Mouse (Mus musculus) C2C12 (cell line): Measurements from ENCODE around the gene Sgip1. TPM values are rescaled to one million over a fixed set of nuclear protein-coding genes. Genes with fewer than 3 reads are reported as not detected.

Experiments used
- H3K27me3 ChIP-seq: one replicate; pipeline ENCODE4 v1.6.1; 2011; ENCODE audit not compliant: control insufficient read depth, insufficient read depth, insufficient read length
- H3K36me3 ChIP-seq: one replicate; pipeline ENCODE4 v1.6.1; 2011; ENCODE audit not compliant: control insufficient read depth, insufficient read depth
- H3K4me3 ChIP-seq: one replicate; pipeline ENCODE4 v1.5.1; 2011; ENCODE audit warnings: mild to moderate bottlenecking, control low read depth; ENCODE audit not compliant: poor library complexity, insufficient read depth, severe bottlenecking
- H3K79me2 ChIP-seq: one replicate; pipeline ENCODE4 v1.6.1; 2011; ENCODE audit not compliant: control insufficient read depth, insufficient read depth
- H3K79me3 ChIP-seq: one replicate; pipeline ENCODE4 v1.6.1; 2011; ENCODE audit warnings: low read depth, control low read depth
- H3ac ChIP-seq: one replicate; pipeline ENCODE3; 2011; ENCODE audit warnings: low read depth; ENCODE audit not compliant: control insufficient read depth, insufficient read length
- CEBPB ChIP-seq: IDR thresholded peaks from one replicate; pipeline ENCODE4 v1.6.1; 2011; ENCODE audit warnings: low read depth, mild to moderate bottlenecking, control low read depth, moderate library complexity
- CTCF ChIP-seq: IDR thresholded peaks from one replicate; pipeline ENCODE4 v1.5.1; 2011; ENCODE audit not compliant: control insufficient read depth, insufficient read depth, insufficient read length
- FOSL1 ChIP-seq: IDR thresholded peaks from one replicate; pipeline ENCODE4 v1.8.0; 2011; ENCODE audit warnings: mild to moderate bottlenecking, low read length; ENCODE audit not compliant: poor library complexity, insufficient read depth, severe bottlenecking
- MAX ChIP-seq: IDR thresholded peaks from one replicate; pipeline ENCODE4 v1.6.1; 2011; ENCODE audit warnings: mild to moderate bottlenecking, control low read depth
- MYOD1 ChIP-seq: IDR thresholded peaks from one replicate; pipeline ENCODE4 v1.6.1; 2011; ENCODE audit warnings: low read depth; ENCODE audit not compliant: control insufficient read depth, insufficient read length
- MYOG ChIP-seq: IDR thresholded peaks from one replicate; pipeline ENCODE4 v1.6.1; 2011; ENCODE audit not compliant: control insufficient read depth, insufficient read length; ENCODE audit errors: extremely low read depth
- USF1 ChIP-seq: IDR thresholded peaks from one replicate; pipeline ENCODE4 v1.6.1; 2011; ENCODE audit warnings: low read depth, mild to moderate bottlenecking, control low read depth, moderate library complexity
- polyA plus RNA-seq: library from polyadenylated mRNA; unstranded; fragments of >200 nt; fragmentation: generic; extraction: Trizol; gene quantifications from one replicate; pipeline ENCODE4 v1.2.1, GENCODE M21; 2012; ENCODE audit warnings: missing spikeins

Gene Sgip1
- polyA plus RNA-seq, 1 experiment: 0.07 TPM

DNA sequence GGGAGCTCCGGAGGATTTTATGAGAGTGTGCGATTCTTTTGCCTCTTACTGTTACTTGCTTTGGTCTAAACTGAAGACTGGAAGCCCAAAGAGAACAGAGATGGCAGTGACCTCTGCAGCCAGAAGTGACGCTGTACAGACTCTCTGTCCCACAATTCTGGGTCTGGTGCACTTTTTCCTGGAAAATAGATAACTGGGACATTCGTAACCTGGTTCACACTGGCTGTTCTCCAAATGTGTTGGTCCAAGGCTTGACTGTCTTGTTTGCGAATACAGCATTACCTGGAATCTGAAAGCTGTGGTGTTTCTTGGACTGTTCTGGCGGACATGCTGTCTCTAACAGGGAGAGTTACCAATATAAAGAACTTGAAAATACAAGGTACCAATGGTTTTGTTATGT is 109.4 kb downstream of the Sgip1 start:
- H3K36me3 ChIP-seq: no peaks in the 10 kb centered on the region
- no peaks in the 10 kb centered on the region for H3K27me3 ChIP-seq
- no peaks in the 10 kb centered on the region for H3K79me3 ChIP-seq
- H3K79me2 ChIP-seq: no peaks in the 10 kb centered on the region
- TF ChIP-seq MAX: no peak
- no peak for TF ChIP-seq USF1
- no peak for TF ChIP-seq CEBPB
- no peak for TF ChIP-seq MYOD1
- no peak for TF ChIP-seq FOSL1
- H3K4me3 ChIP-seq: no peak overlapping the region
- no peak overlapping the region for H3ac ChIP-seq

DNA sequence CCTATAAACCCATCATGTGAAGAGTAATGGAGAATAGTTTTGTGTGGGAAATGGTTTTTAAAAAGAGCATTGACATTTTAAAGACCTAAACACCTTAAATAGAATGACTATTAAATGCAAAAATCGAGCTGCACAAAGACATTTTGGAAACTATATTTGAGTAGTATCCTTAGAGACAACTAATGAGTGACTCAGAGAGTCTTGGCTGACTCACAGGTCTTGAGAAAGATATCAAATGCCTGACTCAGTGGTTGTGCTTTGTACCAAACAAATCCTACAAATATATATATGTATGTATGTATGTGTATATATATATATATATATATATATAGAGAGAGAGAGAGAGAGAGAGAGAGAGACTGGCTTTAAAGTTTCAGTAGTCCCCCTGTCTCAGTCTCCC is 110.1 kb downstream of the Sgip1 start:
- H3ac ChIP-seq: no peak overlapping the region
- H3K36me3 ChIP-seq: no peaks in the 10 kb centered on the region
- no peak for TF ChIP-seq MYOG
- no peak for TF ChIP-seq CEBPB
- no peak for TF ChIP-seq USF1
- TF ChIP-seq CTCF: no peak
- TF ChIP-seq MYOD1: no peak
- no peak for TF ChIP-seq FOSL1
- no peak for TF ChIP-seq MAX
- no peaks in the 10 kb centered on the region for H3K79me2 ChIP-seq
- H3K27me3 ChIP-seq: no peaks in the 10 kb centered on the region
- no peak overlapping the region for H3K4me3 ChIP-seq
- no peaks in the 10 kb centered on the region for H3K79me3 ChIP-seq

DNA sequence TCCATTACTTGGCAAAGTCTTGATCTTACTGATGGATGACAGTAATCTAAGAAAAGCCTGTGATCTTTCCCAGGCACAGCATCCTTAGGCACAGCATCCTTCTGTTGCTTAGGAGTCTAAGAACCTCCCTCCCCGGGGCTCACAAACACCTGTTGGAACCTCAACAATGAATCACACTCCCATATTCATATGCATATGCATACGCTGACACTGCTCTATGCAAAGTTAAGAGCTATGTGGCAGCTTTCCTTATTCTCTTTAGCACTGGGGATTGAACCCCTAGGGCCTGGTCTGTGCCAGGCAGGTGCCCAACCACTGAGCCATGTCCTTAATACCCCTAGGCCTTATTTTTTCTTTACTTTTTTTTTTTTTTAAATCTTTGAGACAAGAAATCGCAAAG is 111.2 kb downstream of the Sgip1 start:
- Histone ChIP-seq H3ac (no peak overlapping the region), H3K79me2 (no peaks in the 10 kb centered on the region), H3K36me3 (no peaks in the 10 kb centered on the region), H3K79me3 (no peaks in the 10 kb centered on the region), H3K27me3 (no peaks in the 10 kb centered on the region), H3K4me3 (no peak overlapping the region)
- TF ChIP-seq MYOG: no peak
- TF ChIP-seq FOSL1: no peak
- no peak for TF ChIP-seq MAX
- TF ChIP-seq USF1: no peak
- TF ChIP-seq CEBPB: no peak
- no peak for TF ChIP-seq MYOD1
- TF ChIP-seq CTCF: no peak

DNA sequence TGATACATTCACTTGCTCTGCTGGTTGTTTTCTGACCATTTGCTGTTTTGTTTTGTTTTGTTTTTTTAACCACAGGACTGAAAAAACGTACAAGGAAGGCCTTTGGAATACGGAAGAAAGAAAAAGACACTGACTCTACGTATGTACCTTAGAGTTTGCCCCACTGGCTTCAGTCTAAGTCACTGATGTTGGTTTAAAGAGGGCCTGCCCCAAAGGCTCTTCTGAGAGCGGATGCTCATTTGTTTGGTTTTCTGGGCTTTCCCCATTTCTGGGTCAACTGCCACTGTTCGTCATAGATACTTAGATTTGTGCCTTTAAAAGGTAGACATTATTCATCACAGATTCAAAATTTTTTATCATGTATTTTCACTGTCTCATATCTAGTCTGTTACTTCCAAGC is 111.7 kb downstream of the Sgip1 start:
- Histone ChIP-seq H3K36me3 (no peaks in the 10 kb centered on the region), H3K79me2 (no peaks in the 10 kb centered on the region), H3K4me3 (no peak overlapping the region), H3ac (no peak overlapping the region), H3K79me3 (no peaks in the 10 kb centered on the region), H3K27me3 (no peaks in the 10 kb centered on the region)
- TF ChIP-seq MAX (no peak), USF1 (no peak), FOSL1 (no peak), CEBPB (no peak), MYOD1 (no peak), CTCF (no peak), MYOG (no peak)

DNA sequence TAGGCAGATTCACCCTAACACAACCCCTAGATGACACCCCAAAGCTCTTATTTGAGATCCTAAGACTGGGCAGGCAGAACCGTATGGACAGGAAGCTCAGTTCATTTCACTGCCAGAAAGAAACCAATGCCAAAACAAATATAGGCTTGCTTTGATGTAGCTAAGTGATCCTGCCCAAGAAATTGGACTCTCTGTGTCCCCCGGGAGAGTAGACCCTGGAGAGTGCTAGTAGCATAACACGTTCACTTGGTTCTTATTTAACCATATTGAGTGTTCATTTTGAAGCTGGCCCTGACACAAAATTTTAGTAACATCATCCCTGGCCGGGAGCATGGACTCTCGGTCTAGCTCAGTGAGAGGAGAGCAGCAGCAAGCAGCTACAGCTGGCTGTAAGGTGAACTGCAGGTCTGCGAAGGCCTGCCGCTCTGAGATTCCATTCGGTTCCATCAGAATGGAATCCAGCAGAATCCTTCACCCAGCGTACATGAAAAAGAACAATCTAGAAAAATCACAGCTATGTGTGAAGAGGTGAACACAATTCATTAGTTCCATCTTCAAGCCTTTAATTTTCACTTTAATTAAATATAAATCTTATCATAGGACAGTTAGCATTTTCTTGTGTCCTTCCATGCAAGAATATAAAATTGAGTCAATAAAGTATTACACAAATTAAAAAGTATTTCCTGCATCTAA is 112.4 kb downstream of the Sgip1 start:
- Histone ChIP-seq H3K27me3 (no peaks in the 10 kb centered on the region), H3K79me3 (no peaks in the 10 kb centered on the region), H3K36me3 (no peaks in the 10 kb centered on the region), H3K4me3 (no peak overlapping the region), H3K79me2 (no peaks in the 10 kb centered on the region), H3ac (no peak overlapping the region)
- TF ChIP-seq MYOD1: no peak
- no peak for TF ChIP-seq USF1

DNA sequence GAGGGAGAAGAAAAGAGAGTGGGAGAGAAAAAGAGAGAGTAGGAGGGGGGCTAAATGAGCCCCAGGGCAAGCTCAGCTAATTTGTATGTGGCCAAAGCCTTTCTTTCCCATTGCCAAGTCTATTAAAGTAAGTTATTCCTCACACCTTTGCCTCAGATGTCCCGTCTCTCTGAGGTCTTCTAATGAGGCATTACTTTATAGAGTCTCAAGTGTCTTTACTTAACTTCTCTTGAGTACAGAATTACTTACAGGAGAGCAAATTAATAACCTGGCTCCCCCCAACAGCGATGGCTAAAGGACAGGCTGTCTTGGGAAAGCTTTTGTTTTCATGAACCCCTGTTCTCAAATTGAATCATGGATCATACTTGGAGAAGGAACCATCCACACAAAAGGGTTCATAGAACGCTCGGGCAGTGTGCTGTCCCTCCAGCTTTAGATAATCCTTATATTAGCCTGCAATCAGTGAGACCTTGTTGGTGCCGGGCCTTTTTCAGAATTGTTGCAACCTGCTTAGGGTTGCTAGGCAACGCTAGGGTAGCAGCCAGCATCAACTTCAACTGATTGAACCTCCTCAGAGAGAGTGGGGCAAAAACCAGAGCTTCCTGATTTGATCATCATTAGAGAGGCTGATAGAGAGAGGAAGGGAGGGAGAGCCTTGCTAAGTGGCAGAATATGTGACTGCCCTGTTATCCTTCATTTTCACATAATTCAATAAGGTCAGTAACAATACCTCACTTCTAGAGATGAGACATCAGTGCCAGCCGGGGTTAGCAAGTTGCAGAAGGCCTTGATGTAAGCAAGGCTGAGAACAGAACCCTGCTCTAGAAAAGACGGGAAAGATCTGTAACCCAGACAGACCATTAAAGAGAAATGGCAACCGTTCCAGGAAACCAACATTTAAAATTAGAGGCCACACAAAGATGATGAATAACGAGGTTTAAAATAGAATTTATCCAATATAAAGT is 114.1 kb downstream of the Sgip1 start:
- no peak for TF ChIP-seq USF1
- TF ChIP-seq MYOG: no peak
- TF ChIP-seq FOSL1: no peak
- no peak for TF ChIP-seq CEBPB
- TF ChIP-seq CTCF: no peak
- TF ChIP-seq MYOD1: no peak
- no peak for TF ChIP-seq MAX
- H3K79me3 ChIP-seq: no peaks in the 10 kb centered on the region

More for the DNA sequence above, 114.1 kb downstream of the Sgip1 start:
- no peaks in the 10 kb centered on the region for H3K36me3 ChIP-seq
- H3ac ChIP-seq: no peak overlapping the region
- no peaks in the 10 kb centered on the region for H3K27me3 ChIP-seq
- H3K4me3 ChIP-seq: no peak overlapping the region
- H3K79me2 ChIP-seq: no peaks in the 10 kb centered on the region
